Mouse (Mus musculus): ENCODE results near the gene Bend7. TPM values are rescaled to one million over a fixed set of nuclear protein-coding genes. Genes with fewer than 3 reads are reported as not detected.

Gene Bend7
- polyA plus RNA-seq, 1 experiment from 2014 or later = 7.1 TPM

- Histone ChIP-seq H3K36me3 (no peaks in the 10 kb centered on the region), H3K9ac (no peak overlapping the region), H3K9me3 (no peaks in the 10 kb centered on the region), H3K4me1 (replicated peaks) (no peaks in the 10 kb centered on the region), H3K4me2 (replicated peaks) (no peak overlapping the region), H3K27me3 (replicated peaks) (no peaks in the 10 kb centered on the region), H3K4me3 (replicated peaks) (no peak overlapping the region), H3K27ac (no peak overlapping the region)
- WGBS = 88% methylated on average over 6 of the region's 6 CpGs
- ATAC-seq = no peak
These were observed 34.3 kb downstream of the Bend7 start for GRCm38 (mm10) chr2:4751918-4752317.

GRCm38 (mm10) chr2:4755716-4756115 is 38.1 kb downstream of the Bend7 start:
- Histone ChIP-seq H3K27ac (no peak overlapping the region), H3K4me2 (replicated peaks) (no peak overlapping the region), H3K4me1 (replicated peaks) (no peaks in the 10 kb centered on the region), H3K27me3 (replicated peaks) (no peaks in the 10 kb centered on the region), H3K9ac (no peak overlapping the region), H3K9me3 (no peaks in the 10 kb centered on the region), H3K4me3 (replicated peaks) (no peak overlapping the region), H3K36me3 (no peaks in the 10 kb centered on the region)
- ATAC-seq = no peak
- 74% methylated on average over 8 of the region's 8 CpGs for WGBS

- Histone ChIP-seq H3K27ac (no peak overlapping the region), H3K4me1 (replicated peaks) (no peaks in the 10 kb centered on the region), H3K4me2 (replicated peaks) (no peak overlapping the region), H3K9me3 (no peaks in the 10 kb centered on the region), H3K36me3 (no peaks in the 10 kb centered on the region), H3K4me3 (replicated peaks) (no peak overlapping the region), H3K9ac (no peak overlapping the region), H3K27me3 (replicated peaks) (no peaks in the 10 kb centered on the region)
- WGBS = 37% methylated on average over 3 of the region's 3 CpGs
- no peak for ATAC-seq
These were observed 39.6 kb downstream of the Bend7 start for GRCm38 (mm10) chr2:4757218-4757617.

- no peak for ATAC-seq
- no peaks in the 10 kb centered on the region for H3K27me3 ChIP-seq (replicated peaks)
- 71% methylated on average over 5 of the region's 5 CpGs for WGBS
These were observed 43.1 kb downstream of the Bend7 start for GRCm38 (mm10) chr2:4760741-4761140.

GRCm38 (mm10) chr2:4761906-4762305 is 44.3 kb downstream of the Bend7 start:
- ATAC-seq = no peak
- WGBS = 63% methylated on average over 5 of the region's 5 CpGs

More at GRCm38 (mm10) chr2:4760741-4761140, 43.1 kb downstream of the Bend7 start:
- Histone ChIP-seq H3K4me1 (replicated peaks) (no peaks in the 10 kb centered on the region), H3K9ac (no peak overlapping the region), H3K9me3 (no peaks in the 10 kb centered on the region), H3K36me3 (no peaks in the 10 kb centered on the region), H3K4me2 (replicated peaks) (no peak overlapping the region), H3K4me3 (replicated peaks) (no peak overlapping the region), H3K27ac (no peak overlapping the region)

GRCm38 (mm10) chr2:4764071-4764470 is 46.4 kb downstream of the Bend7 start:
- Histone ChIP-seq H3K4me1 (replicated peaks) (no peaks in the 10 kb centered on the region), H3K27ac (no peak overlapping the region), H3K4me2 (replicated peaks) (no peak overlapping the region), H3K9me3 (no peaks in the 10 kb centered on the region), H3K27me3 (replicated peaks) (no peaks in the 10 kb centered on the region), H3K36me3 (no peaks in the 10 kb centered on the region), H3K9ac (no peak overlapping the region), H3K4me3 (replicated peaks) (no peak overlapping the region)
- 85% methylated on average over 3 of the region's 3 CpGs for WGBS
- ATAC-seq = no peak

More at GRCm38 (mm10) chr2:4761906-4762305, 44.3 kb downstream of the Bend7 start:
- Histone ChIP-seq H3K27ac (no peak overlapping the region), H3K9ac (no peak overlapping the region), H3K4me3 (replicated peaks) (no peak overlapping the region), H3K4me2 (replicated peaks) (no peak overlapping the region), H3K36me3 (no peaks in the 10 kb centered on the region), H3K4me1 (replicated peaks) (no peaks in the 10 kb centered on the region), H3K9me3 (no peaks in the 10 kb centered on the region), H3K27me3 (replicated peaks) (no peaks in the 10 kb centered on the region)

GRCm38 (mm10) chr2:4770376-4770775 is 52.7 kb downstream of the Bend7 start:
- no peaks in the 10 kb centered on the region for H3K27me3 ChIP-seq (replicated peaks)
- no peaks in the 10 kb centered on the region for H3K4me1 ChIP-seq (replicated peaks)
- H3K27ac ChIP-seq = no peak overlapping the region
- H3K4me3 ChIP-seq (replicated peaks) = no peak overlapping the region
- H3K36me3 ChIP-seq = no peaks in the 10 kb centered on the region
- H3K4me2 ChIP-seq (replicated peaks) = no peak overlapping the region
- WGBS = 91% methylated on average over 2 of the region's 2 CpGs
- ATAC-seq = no peak
- no peaks in the 10 kb centered on the region for H3K9me3 ChIP-seq
- H3K9ac ChIP-seq = no peak overlapping the region

- no peak for ATAC-seq
- Histone ChIP-seq H3K4me1 (replicated peaks) (no peaks in the 10 kb centered on the region), H3K4me3 (replicated peaks) (no peak overlapping the region), H3K9ac (no peak overlapping the region), H3K9me3 (no peaks in the 10 kb centered on the region), H3K36me3 (no peaks in the 10 kb centered on the region), H3K27me3 (replicated peaks) (no peaks in the 10 kb centered on the region), H3K4me2 (replicated peaks) (no peak overlapping the region), H3K27ac (no peak overlapping the region)
- WGBS = 94% methylated on average over 6 of the region's 6 CpGs
These were observed 56.3 kb downstream of the Bend7 start for GRCm38 (mm10) chr2:4773911-4774310.

- ATAC-seq = no peak; the same call in 1 of the 2 replicates
These were observed 59.7 kb downstream of the Bend7 start for GRCm38 (mm10) chr2:4777291-4777690.

GRCm38 (mm10) chr2:4781641-4782040 is 64.0 kb downstream of the Bend7 start:
- WGBS = 84% methylated on average over 3 of the region's 3 CpGs
- H3K9me3 ChIP-seq = no peaks in the 10 kb centered on the region
- no peak overlapping the region for H3K4me3 ChIP-seq (replicated peaks)
- no peak for ATAC-seq
- no peaks in the 10 kb centered on the region for H3K27me3 ChIP-seq (replicated peaks)
- H3K27ac ChIP-seq = no peak overlapping the region
- no peak overlapping the region for H3K4me2 ChIP-seq (replicated peaks)
- H3K36me3 ChIP-seq = no peaks in the 10 kb centered on the region
- no peak overlapping the region for H3K9ac ChIP-seq
- no peaks in the 10 kb centered on the region for H3K4me1 ChIP-seq (replicated peaks)

More at GRCm38 (mm10) chr2:4777291-4777690, 59.7 kb downstream of the Bend7 start:
- Histone ChIP-seq H3K36me3 (no peaks in the 10 kb centered on the region), H3K4me2 (replicated peaks) (no peak overlapping the region), H3K27ac (no peak overlapping the region), H3K9me3 (no peaks in the 10 kb centered on the region), H3K4me1 (replicated peaks) (no peaks in the 10 kb centered on the region), H3K27me3 (replicated peaks) (no peaks in the 10 kb centered on the region), H3K4me3 (replicated peaks) (no peak overlapping the region), H3K9ac (no peak overlapping the region)
- 85% methylated on average over 8 of the region's 8 CpGs for WGBS

- Histone ChIP-seq H3K27ac (no peak overlapping the region), H3K9me3 (no peaks in the 10 kb centered on the region), H3K9ac (no peak overlapping the region), H3K36me3 (no peaks in the 10 kb centered on the region), H3K4me2 (replicated peaks) (no peak overlapping the region), H3K4me3 (replicated peaks) (no peak overlapping the region), H3K27me3 (replicated peaks) (no peaks in the 10 kb centered on the region), H3K4me1 (replicated peaks) (no peaks in the 10 kb centered on the region)
- no peak for ATAC-seq
- 78% methylated on average over 4 of the region's 4 CpGs for WGBS
These were observed 64.8 kb downstream of the Bend7 start for GRCm38 (mm10) chr2:4782401-4782800.

- Histone ChIP-seq H3K4me3 (replicated peaks) (no peak overlapping the region), H3K4me2 (replicated peaks) (no peak overlapping the region), H3K9me3 (no peaks in the 10 kb centered on the region), H3K27me3 (replicated peaks) (no peaks in the 10 kb centered on the region), H3K9ac (no peak overlapping the region), H3K27ac (no peak overlapping the region), H3K4me1 (replicated peaks) (no peaks in the 10 kb centered on the region), H3K36me3 (no peaks in the 10 kb centered on the region)
- 82% methylated on average over 11 of the region's 11 CpGs for WGBS
- no peak for ATAC-seq
These were observed 65.4 kb downstream of the Bend7 start for GRCm38 (mm10) chr2:4782809-4783641.

- Histone ChIP-seq H3K27ac (no peak overlapping the region), H3K27me3 (replicated peaks) (no peaks in the 10 kb centered on the region), H3K36me3 (no peaks in the 10 kb centered on the region), H3K4me3 (replicated peaks) (no peak overlapping the region), H3K9me3 (no peaks in the 10 kb centered on the region), H3K4me2 (replicated peaks) (no peak overlapping the region), H3K4me1 (replicated peaks) (no peaks in the 10 kb centered on the region), H3K9ac (no peak overlapping the region)
- WGBS = 65% methylated on average over 8 of the region's 8 CpGs
- ATAC-seq = no peak
These were observed 66.4 kb downstream of the Bend7 start for GRCm38 (mm10) chr2:4784012-4784411.
